In genomic region chr16:21955591-21955990, GRCm38 (mm10) we compare ENCODE assay signal across 16 mouse cellular contexts. TPM values are rescaled to one million over a fixed set of nuclear protein-coding genes. Genes with fewer than 3 reads are reported as not detected.
DNase-seq lines count a peak whose midpoint lies in the region.
"Had no signal": no experiment of that assay in that cellular context is flagged by ENCODE, and none has a peak within 500 bp of the region (broad histone marks: within the 10 kb centered on the region; RNA-seq: fewer than 3 reads in every experiment).

No protein-coding gene starts in this region.

- H3K27me3 ChIP-seq in heart, embryonic 10.5 days (ENCODE audit: insufficient read depth, poor library complexity, severe bottlenecking), result no peaks in the 10 kb centered on the region
- H3K27me3 ChIP-seq: CH12.LX; embryonic facial prominence, embryonic 13.5 days; forebrain, embryonic 15.5 days; limb, embryonic 12.5 days; lung, embryonic 15.5 days had no signal

- peak overlapping the region; percentile 76; the same call in 1 of the 2 replicates for H3K27ac ChIP-seq in heart, embryonic 10.5 days
- H3K27ac ChIP-seq: embryonic facial prominence, embryonic 13.5 days; forebrain, embryonic 15.5 days; kidney, postnatal 0 days; limb, embryonic 12.5 days; lung, embryonic 15.5 days had no signal

- 56% methylated on average over 12 of the region's 12 CpGs for WGBS in heart, embryonic 10.5 days

- no peaks in the 10 kb centered on the region for H3K36me3 ChIP-seq in heart, embryonic 10.5 days
- H3K36me3 ChIP-seq: embryonic facial prominence, embryonic 13.5 days; forebrain, embryonic 15.5 days; limb, embryonic 12.5 days; lung, embryonic 15.5 days had no signal

- H3K4me1 ChIP-seq in heart, embryonic 10.5 days, result peaks cover 7% of the 10 kb centered on the region
- H3K4me1 ChIP-seq: embryonic facial prominence, embryonic 13.5 days; forebrain, embryonic 15.5 days; limb, embryonic 12.5 days; lung, embryonic 15.5 days had no signal

- H3K9me3 ChIP-seq in heart, embryonic 10.5 days, result no peaks in the 10 kb centered on the region
- H3K9me3 ChIP-seq: embryonic facial prominence, embryonic 13.5 days; forebrain, embryonic 15.5 days; lung, embryonic 15.5 days had no signal

- peak; percentile 57 for DNase-seq in adipocyte (ENCODE audit: low spot score)
- peak; percentile 71 for DNase-seq in adrenal gland, postnatal 14 days
- no peak for DNase-seq in heart, embryonic 10.5 days (ENCODE audit: low spot score)
- peak; percentile 51 to 66 for DNase-seq in lung, adult 18-20 months
- no peak for DNase-seq in kidney, postnatal 25 days
- DNase-seq in natural killer cell, adult 2 months (ENCODE audit: low spot score in 2 of 2), result no peak
- no peak for DNase-seq in cerebellum, adult 11 months
- DNase-seq in urinary bladder, adult 18-20 months (ENCODE audit: low spot score in 2 of 2), result no peak
- DNase-seq: cerebellum, postnatal 14 days; right cerebral cortex, postnatal 4 days had no signal

- peak overlapping the region; percentile 35; the same call in 1 of the 2 replicates for H3K4me3 ChIP-seq in heart, embryonic 10.5 days
- H3K4me3 ChIP-seq: embryonic facial prominence, embryonic 13.5 days; forebrain, embryonic 15.5 days; limb, embryonic 12.5 days; lung, embryonic 15.5 days had no signal

RNA-seq across cellular contexts. Expression of gene Tmem41a, which starts 8.2 kb away (rescaled TPM):
- 16.7 and 21.1 TPM in 2 replicates for total RNA-seq in adrenal gland, postnatal 14 days (2021)
- 35.2 and 37.1 TPM in 2 replicates for polyA plus RNA-seq in heart, embryonic 10.5 days (2016; fragmentation: Nextera tagmentation; extraction: Ambion mirVana)

RNA-seq across cellular contexts. Expression of gene Liph, which starts 39.9 kb away (rescaled TPM):
- 0.63 and 0.75 TPM in 2 replicates for total RNA-seq in adrenal gland, postnatal 14 days (2021)
- 0.54 and 0.55 TPM in 2 replicates for polyA plus RNA-seq in heart, embryonic 10.5 days (2016; fragmentation: Nextera tagmentation; extraction: Ambion mirVana)

RNA-seq across cellular contexts. Expression of gene Senp2, which starts 53.7 kb away (rescaled TPM):
- total RNA-seq in adrenal gland, postnatal 14 days (2021), result 45.2 and 47.3 TPM in 2 replicates
- polyA plus RNA-seq in heart, embryonic 10.5 days (2016; fragmentation: Nextera tagmentation; extraction: Ambion mirVana), result 41.2 and 50.2 TPM in 2 replicates

Comparison
In these comparisons a context has a peak if more than half of its experiments do, and no peak if none do; other contexts are left out.
1. DNase-seq: peak in adipocyte (single experiment), adrenal gland, postnatal 14 days (single experiment) and lung, adult 18-20 months (2 of 2); none in heart, embryonic 10.5 days (single experiment), kidney, postnatal 25 days (0 of 2), natural killer cell, adult 2 months (0 of 2), cerebellum, adult 11 months (single experiment) and urinary bladder, adult 18-20 months (0 of 2).